Mouse (Mus musculus): ENCODE measurements around the gene Wnt11.

Wnt11 gene

GRCm38 (mm10) chr7:98834711-98835321 lies at the start of gene Wnt11:
Wnt11 (plus strand) TSS chr7:98835112.
- DNase-seq (ENCODE audit: low read depth, low spot score): peak; percentile 33

DNA sequence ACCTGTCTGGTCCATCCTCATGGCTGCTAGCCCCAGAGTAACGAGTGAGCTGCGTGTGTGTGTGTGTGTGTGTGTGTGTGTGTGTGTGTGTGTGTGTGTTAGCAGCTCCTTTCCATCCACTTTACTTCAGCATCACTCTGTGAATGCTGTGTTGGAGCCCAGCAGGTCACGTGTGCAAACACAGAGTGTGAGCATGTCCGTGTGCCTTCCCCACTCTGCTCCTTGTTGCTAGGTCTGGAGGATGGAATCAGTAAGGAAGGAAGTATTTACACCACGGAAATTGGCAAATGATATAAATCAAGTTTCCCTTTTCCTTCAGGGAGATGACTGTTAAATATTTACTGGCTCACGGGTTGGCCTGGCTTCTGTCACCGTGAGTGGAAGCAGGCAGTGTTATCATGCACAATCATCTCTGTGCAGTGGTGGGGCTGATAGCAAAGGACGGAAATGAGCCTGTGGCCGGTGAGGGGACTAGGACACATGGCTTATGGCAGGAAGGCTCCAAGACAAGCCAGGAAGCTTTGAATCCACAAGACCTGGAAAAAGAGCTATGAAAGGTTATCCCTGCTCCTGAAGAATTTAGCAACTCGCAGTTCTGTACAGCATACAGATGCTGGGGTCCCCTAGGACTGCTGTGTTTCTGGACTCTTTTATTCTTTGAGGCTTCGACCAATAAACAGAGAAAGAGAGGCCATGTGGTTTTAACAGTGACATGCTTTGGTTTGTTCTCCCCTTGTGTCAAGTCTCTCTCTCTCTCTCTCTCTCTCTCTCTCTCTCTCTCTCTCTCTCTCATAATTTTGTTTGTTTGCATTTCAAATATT lies 47.9 kb upstream of the Wnt11 start:
- no peak for DNase-seq (ENCODE audit: low read depth, low spot score)

DNA sequence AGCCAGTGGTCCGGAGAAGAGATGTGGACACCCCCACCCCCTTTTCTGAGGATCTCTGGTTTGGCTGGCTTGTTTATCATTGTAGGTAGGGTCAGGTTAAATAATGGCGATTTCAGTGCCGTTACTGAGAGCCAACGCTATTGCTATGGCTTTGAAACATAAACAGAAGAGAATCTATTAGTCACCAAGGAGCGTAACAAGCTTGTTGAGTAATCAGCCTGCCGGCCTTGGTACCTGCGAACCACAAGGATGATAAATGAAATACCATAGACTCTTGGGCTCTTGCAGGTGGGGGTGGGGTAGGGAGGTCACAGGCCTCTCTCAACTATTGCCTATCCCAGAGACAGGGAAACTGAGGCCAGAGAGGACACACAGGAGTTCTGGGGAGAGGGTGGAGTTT lies 46.2 kb upstream of the Wnt11 start:
- no peak for DNase-seq (ENCODE audit: low read depth, low spot score)

DNA sequence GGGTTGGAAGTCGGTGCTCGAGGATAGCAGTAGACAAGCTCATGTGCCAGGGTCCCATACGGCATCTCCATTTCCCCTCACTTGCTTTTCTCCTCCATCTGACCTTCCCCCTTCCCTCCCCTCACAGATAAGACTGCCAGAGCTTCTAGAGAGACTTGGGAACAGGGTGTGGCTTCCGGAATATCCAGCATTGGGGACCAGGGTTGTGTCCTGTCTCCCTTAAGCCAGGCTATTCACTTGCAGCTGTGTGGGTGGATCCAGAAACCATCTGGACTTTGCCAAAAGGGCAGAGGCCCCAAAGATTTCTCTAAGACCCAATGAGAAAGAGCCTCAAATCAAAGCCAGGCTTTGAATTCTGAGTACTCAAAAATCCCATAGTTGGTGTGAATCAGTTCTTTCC lies 45.8 kb upstream of the Wnt11 start:
- no peak for DNase-seq (ENCODE audit: low read depth, low spot score)

- DNase-seq (ENCODE audit: low read depth, low spot score): no peak
These were observed 43.0 kb upstream of the Wnt11 start for GRCm38 (mm10) chr7:98791864-98792263.

GRCm38 (mm10) chr7:98793811-98794210 lies 41.1 kb upstream of the Wnt11 start:
- DNase-seq (ENCODE audit: low read depth, low spot score): no peak

DNA sequence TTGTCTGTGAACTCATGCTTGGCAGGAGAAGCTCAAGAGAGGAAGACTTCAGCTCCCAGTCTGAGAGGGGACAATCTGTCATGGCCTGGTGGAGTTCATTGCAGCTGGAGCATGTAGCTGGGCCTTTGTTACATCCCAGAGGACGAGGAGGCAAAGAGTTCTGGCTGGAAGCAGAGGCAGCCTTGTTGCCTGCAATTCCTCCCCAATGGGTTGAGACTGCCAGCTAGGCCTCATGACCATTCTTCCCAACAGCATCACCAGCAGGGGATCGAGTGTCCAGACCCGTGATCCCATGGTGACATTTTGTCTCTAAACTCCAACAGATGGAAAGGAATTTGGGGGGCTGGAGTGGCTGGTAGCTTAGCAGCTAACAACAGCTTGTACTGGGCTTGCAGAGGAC lies 40.5 kb upstream of the Wnt11 start:
- no peak for DNase-seq (ENCODE audit: low read depth, low spot score)

GRCm38 (mm10) chr7:98795637-98796036 lies 39.3 kb upstream of the Wnt11 start:
- DNase-seq (ENCODE audit: low read depth, low spot score): no peak

- DNase-seq (ENCODE audit: low read depth, low spot score): no peak
These were observed 37.4 kb upstream of the Wnt11 start for GRCm38 (mm10) chr7:98797347-98798133.

DNA sequence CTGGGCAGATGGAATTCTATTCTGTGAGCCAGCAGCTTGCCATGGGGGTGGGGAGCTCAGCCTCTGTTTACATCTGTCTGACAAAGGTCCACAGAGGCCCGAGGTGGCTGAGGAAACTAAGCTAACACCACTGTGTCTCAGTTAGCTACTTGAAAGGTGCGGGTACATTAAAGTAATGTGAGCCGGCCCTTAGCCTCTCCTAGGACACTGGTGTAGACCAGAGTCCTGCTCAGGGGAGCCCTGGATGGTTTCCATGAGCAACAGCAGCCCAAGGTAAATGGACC lies 36.8 kb upstream of the Wnt11 start:
- DNase-seq (ENCODE audit: low read depth, low spot score): no peak

DNA sequence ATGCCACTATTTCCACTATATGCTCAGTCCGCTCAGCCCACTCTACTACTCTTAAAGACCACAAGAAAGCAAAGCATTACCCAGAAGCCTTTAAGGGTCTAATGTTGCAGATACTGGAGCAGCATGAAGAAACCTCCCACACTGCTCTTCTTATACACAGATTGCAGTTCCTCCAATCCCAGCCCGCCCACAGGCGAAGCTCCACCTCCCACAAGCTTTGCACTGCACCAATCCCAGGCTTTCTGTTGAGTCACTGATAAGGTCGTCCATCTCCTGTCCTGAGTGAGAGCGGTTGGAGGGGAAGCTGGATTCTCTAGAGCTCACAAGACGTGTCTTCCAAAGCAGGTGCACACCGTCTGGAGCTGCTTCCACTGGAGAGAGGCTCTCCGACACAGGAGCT lies 34.5 kb upstream of the Wnt11 start:
- no peak for DNase-seq (ENCODE audit: low read depth, low spot score)

GRCm38 (mm10) chr7:98801086-98801485 lies 33.8 kb upstream of the Wnt11 start:
- DNase-seq (ENCODE audit: low read depth, low spot score): no peak

DNA sequence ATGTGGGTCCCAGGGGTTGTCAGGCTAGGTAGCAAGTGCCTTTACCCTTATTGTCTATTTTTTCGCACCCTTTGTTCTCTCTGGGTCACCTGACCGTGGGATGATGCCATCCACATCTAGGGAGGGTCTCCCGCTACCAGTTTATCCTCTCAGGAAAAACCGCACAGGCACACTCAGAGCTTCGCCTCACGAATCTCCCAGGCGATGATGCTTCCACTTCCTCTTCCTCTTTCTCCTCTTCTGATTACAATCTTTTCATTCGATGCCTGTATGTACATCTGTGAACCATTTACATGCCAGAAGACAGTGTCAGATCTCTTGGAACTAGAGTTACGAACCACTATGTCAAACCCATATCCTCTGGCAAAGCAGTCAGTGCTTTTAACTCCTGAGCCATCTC lies 31.7 kb upstream of the Wnt11 start:
- no peak for DNase-seq (ENCODE audit: low read depth, low spot score)

GRCm38 (mm10) chr7:98804841-98805772 lies 29.8 kb upstream of the Wnt11 start:
- DNase-seq (ENCODE audit: low read depth, low spot score): no peak

- no peak for DNase-seq (ENCODE audit: low read depth, low spot score)
These were observed 28.0 kb upstream of the Wnt11 start for GRCm38 (mm10) chr7:98806961-98807360.

DNA sequence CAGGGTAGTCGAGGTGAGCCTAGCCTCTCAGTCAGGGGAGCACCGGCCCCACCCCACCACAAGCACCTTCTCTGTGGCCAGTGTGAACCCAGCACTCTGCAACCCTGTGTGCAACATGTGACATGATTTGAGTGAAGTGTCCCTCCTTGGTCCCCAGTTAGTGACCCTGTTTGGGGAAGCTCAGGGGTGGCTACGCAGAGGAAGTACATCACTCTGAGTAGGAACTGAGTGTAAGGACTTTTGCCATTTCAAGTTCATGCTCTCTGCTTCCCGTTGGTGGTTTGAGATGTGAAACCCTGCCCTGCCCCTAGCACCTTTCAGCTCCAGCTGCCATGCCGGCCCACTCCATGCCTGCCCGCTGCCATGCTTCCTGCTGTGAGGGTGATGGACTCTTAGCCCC lies 25.5 kb upstream of the Wnt11 start:
- no peak for DNase-seq (ENCODE audit: low read depth, low spot score)

DNA sequence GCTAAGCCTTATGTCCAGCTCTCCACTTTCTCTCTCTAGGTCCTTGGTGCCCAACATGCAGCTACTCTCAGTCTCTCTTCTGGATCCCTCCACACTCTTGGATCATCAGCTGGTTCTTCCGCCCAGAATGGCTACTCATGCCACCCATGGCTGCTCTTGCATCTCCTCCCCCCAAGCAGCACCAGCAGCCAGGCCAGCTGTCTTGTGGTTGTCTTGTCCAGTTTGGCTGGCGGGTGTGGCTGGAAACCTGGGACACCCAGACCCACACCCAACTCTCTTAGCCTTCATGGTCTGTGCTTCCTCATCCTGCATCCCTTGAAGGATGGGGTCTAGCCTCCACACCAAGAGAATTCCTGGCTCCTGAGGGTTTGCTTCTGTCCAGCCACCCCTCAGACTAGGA lies 24.3 kb upstream of the Wnt11 start:
- no peak for DNase-seq (ENCODE audit: low read depth, low spot score)

DNA sequence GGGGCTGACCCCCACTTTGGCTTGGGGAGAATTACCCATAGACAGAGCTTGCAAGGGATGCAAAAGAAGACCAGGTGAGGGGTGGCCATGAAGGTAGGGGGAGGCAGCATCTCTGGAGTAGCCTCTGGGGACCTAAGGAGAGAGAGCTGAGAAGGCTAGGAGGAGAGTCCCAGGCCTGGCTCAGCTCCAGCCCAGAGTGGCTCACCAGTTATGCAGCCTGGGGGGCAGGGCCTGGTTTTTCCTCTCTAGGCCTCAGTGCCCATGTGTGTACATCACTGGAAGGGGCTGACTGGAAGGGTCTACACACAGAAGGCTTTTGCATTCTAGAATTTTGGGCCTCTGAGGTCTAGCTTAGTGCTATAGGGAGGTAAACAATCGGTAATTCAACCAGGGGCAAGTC lies 14.4 kb upstream of the Wnt11 start:
- no peak for DNase-seq (ENCODE audit: low read depth, low spot score)

- DNase-seq (ENCODE audit: low read depth, low spot score): no peak
These were observed 12.0 kb upstream of the Wnt11 start for GRCm38 (mm10) chr7:98822881-98823280.

DNA sequence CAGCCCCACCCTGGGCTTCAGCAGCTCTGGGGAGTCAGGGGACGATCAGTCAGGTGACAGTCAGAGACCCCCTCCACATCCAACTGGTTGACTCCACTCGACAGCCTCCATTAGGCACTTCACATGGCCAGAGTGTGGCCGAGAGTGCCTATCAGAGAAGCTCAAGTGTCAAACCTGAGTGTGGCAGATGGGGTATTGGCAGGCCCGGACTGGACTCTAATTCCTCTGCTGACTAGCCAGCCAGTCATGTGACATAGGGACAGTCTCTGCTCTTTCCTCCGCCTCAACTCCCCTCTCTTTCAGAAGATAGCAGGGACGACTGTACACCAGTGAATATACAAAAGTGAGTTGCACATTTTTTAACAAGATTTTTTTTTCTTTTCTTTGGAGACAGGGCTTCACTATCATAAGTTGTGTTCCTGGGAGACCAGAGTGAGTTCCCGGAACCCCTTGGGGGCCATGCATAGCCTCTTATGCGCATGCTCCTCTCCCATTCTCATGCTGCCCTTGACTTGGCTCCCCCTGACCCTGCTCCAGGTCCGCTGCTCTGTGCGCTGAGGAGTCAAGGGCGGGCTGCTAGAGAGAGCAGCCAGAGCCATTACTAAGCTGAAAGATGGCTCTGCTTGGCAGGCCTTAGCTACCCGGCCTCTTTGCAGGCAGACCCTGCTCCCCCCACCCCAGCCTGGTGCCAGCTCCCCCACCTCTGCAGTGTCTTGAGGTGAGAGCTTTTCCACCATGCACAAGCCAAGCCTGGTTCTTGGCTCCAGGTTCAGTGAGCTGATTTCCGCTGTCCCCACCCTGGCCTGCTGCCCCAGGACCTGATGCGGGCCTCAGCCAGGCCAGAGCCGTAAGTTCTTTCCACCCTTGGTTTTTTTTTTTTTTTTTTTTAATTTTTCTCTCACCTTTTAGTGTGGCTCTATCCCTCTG lies 10.8 kb upstream of the Wnt11 start:
- no peak for DNase-seq (ENCODE audit: low read depth, low spot score)

GRCm38 (mm10) chr7:98828052-98828451 lies 6.9 kb upstream of the Wnt11 start:
- no peak for DNase-seq (ENCODE audit: low read depth, low spot score)

Data from CD4-positive, CD25-positive, alpha-beta regulatory T cell, adult 2 months (primary cell).